Mouse (Mus musculus): ENCODE measurements at regions not wholly inside any gene's neighbourhood (a gene's known extent, or its start where the extent isn't known, plus 50 kb on each side); places are given as distances from the start of the nearest gene placed in this dataset.

- DNase-seq (ENCODE audit: low read depth) = no peak
- TF ChIP-seq POLR2A (IDR thresholded peaks at IDR 0.05; ENCODE audit: borderline replicate concordance, extremely low read depth, insufficient read depth, insufficient read length, poor library complexity, severe bottlenecking) = no peak
- TF ChIP-seq CTCF (IDR thresholded peaks at IDR 0.05; ENCODE audit: borderline replicate concordance, extremely low read depth, insufficient read depth, insufficient read length) = no peak
Observed at GRCm38 (mm10) chr13:99847531-99847930, 53.4 kb downstream of the Cartpt start.

GRCm38 (mm10) chr13:99842626-99843025, 58.3 kb downstream of the Cartpt start:
- no peak for TF ChIP-seq POLR2A (IDR thresholded peaks at IDR 0.05; ENCODE audit: borderline replicate concordance, extremely low read depth, insufficient read depth, insufficient read length, poor library complexity, severe bottlenecking)
- TF ChIP-seq CTCF (IDR thresholded peaks at IDR 0.05; ENCODE audit: borderline replicate concordance, extremely low read depth, insufficient read depth, insufficient read length) = peak; percentile 88
- DNase-seq (ENCODE audit: low read depth) = peak; percentile 87

- no peak for DNase-seq (ENCODE audit: low read depth)
- TF ChIP-seq CTCF (IDR thresholded peaks at IDR 0.05; ENCODE audit: borderline replicate concordance, extremely low read depth, insufficient read depth, insufficient read length) (no peak), POLR2A (IDR thresholded peaks at IDR 0.05; ENCODE audit: borderline replicate concordance, extremely low read depth, insufficient read depth, insufficient read length, poor library complexity, severe bottlenecking) (no peak)
Observed at GRCm38 (mm10) chr13:99839446-99839845, 61.4 kb downstream of the Cartpt start.

GRCm38 (mm10) chr13:99837772-99838425, 63.0 kb downstream of the Cartpt start:
- DNase-seq (ENCODE audit: low read depth) = peak; percentile 95
- TF ChIP-seq POLR2A (IDR thresholded peaks at IDR 0.05; ENCODE audit: borderline replicate concordance, extremely low read depth, insufficient read depth, insufficient read length, poor library complexity, severe bottlenecking) (no peak), CTCF (IDR thresholded peaks at IDR 0.05; ENCODE audit: borderline replicate concordance, extremely low read depth, insufficient read depth, insufficient read length) (peak; percentile 74; the same call in 1 of the 2 replicates)

- TF ChIP-seq CTCF (IDR thresholded peaks at IDR 0.05; ENCODE audit: borderline replicate concordance, extremely low read depth, insufficient read depth, insufficient read length) = no peak
- TF ChIP-seq POLR2A (IDR thresholded peaks at IDR 0.05; ENCODE audit: borderline replicate concordance, extremely low read depth, insufficient read depth, insufficient read length, poor library complexity, severe bottlenecking) = no peak
- peak; percentile 51 for DNase-seq (ENCODE audit: low read depth)
Observed at GRCm38 (mm10) chr13:99837180-99837579, 63.7 kb downstream of the Cartpt start.

GRCm38 (mm10) chr13:99836586-99836985, 64.3 kb downstream of the Cartpt start:
- no peak for TF ChIP-seq POLR2A (IDR thresholded peaks at IDR 0.05; ENCODE audit: borderline replicate concordance, extremely low read depth, insufficient read depth, insufficient read length, poor library complexity, severe bottlenecking)
- no peak for TF ChIP-seq CTCF (IDR thresholded peaks at IDR 0.05; ENCODE audit: borderline replicate concordance, extremely low read depth, insufficient read depth, insufficient read length)
- no peak for DNase-seq (ENCODE audit: low read depth)

- TF ChIP-seq CTCF (IDR thresholded peaks at IDR 0.05; ENCODE audit: borderline replicate concordance, extremely low read depth, insufficient read depth, insufficient read length) (no peak), POLR2A (IDR thresholded peaks at IDR 0.05; ENCODE audit: borderline replicate concordance, extremely low read depth, insufficient read depth, insufficient read length, poor library complexity, severe bottlenecking) (no peak)
- DNase-seq (ENCODE audit: low read depth) = no peak
Observed at GRCm38 (mm10) chr13:99835518-99835917, 65.4 kb downstream of the Cartpt start.

GRCm38 (mm10) chr13:99830080-99830724, 70.7 kb downstream of the Cartpt start:
- TF ChIP-seq POLR2A (IDR thresholded peaks at IDR 0.05; ENCODE audit: borderline replicate concordance, extremely low read depth, insufficient read depth, insufficient read length, poor library complexity, severe bottlenecking) (no peak), CTCF (IDR thresholded peaks at IDR 0.05; ENCODE audit: borderline replicate concordance, extremely low read depth, insufficient read depth, insufficient read length) (no peak)
- no peak for DNase-seq (ENCODE audit: low read depth)

GRCm38 (mm10) chr13:99827573-99827972, 73.3 kb downstream of the Cartpt start:
- DNase-seq (ENCODE audit: low read depth) = no peak
- TF ChIP-seq POLR2A (IDR thresholded peaks at IDR 0.05; ENCODE audit: borderline replicate concordance, extremely low read depth, insufficient read depth, insufficient read length, poor library complexity, severe bottlenecking) (no peak), CTCF (IDR thresholded peaks at IDR 0.05; ENCODE audit: borderline replicate concordance, extremely low read depth, insufficient read depth, insufficient read length) (no peak)

GRCm38 (mm10) chr13:99824625-99825024, 76.3 kb downstream of the Cartpt start:
- no peak for TF ChIP-seq POLR2A (IDR thresholded peaks at IDR 0.05; ENCODE audit: borderline replicate concordance, extremely low read depth, insufficient read depth, insufficient read length, poor library complexity, severe bottlenecking)
- no peak for TF ChIP-seq CTCF (IDR thresholded peaks at IDR 0.05; ENCODE audit: borderline replicate concordance, extremely low read depth, insufficient read depth, insufficient read length)
- no peak for DNase-seq (ENCODE audit: low read depth)

GRCm38 (mm10) chr13:99816666-99817065, 84.2 kb downstream of the Cartpt start:
- DNase-seq (ENCODE audit: low read depth) = peak; percentile 24
- TF ChIP-seq POLR2A (IDR thresholded peaks at IDR 0.05; ENCODE audit: borderline replicate concordance, extremely low read depth, insufficient read depth, insufficient read length, poor library complexity, severe bottlenecking) (no peak), CTCF (IDR thresholded peaks at IDR 0.05; ENCODE audit: borderline replicate concordance, extremely low read depth, insufficient read depth, insufficient read length) (no peak)

GRCm38 (mm10) chr13:99815786-99816185, 85.1 kb downstream of the Cartpt start:
- DNase-seq (ENCODE audit: low read depth) = peak; percentile 51
- no peak for TF ChIP-seq POLR2A (IDR thresholded peaks at IDR 0.05; ENCODE audit: borderline replicate concordance, extremely low read depth, insufficient read depth, insufficient read length, poor library complexity, severe bottlenecking)
- no peak for TF ChIP-seq CTCF (IDR thresholded peaks at IDR 0.05; ENCODE audit: borderline replicate concordance, extremely low read depth, insufficient read depth, insufficient read length)

All from brain, embryonic 14.5 days (tissue).